Mouse (Mus musculus): ENCODE data around the gene Phf3. TPM values are rescaled to one million over a fixed set of nuclear protein-coding genes. Genes with fewer than 3 reads are reported as not detected.

Phf3 gene
- polyA plus RNA-seq, 2 experiments: 45.6 to 50.8 TPM

- H3K4me2 ChIP-seq (replicated peaks; ENCODE audit: low read depth, low read length, severe bottlenecking): peak overlapping the region; percentile 61
- peak overlapping the region; percentile 89 for H3K4me3 ChIP-seq (replicated peaks; ENCODE audit: low read length)
- H3K27ac ChIP-seq (replicated peaks; ENCODE audit: low read depth, low read length): peak overlapping the region; percentile 98
- H3K9me3 ChIP-seq (ENCODE audit: control insufficient read depth, low read length): no peaks in the 10 kb centered on the region
- no peak for DNase-seq (ENCODE audit: low spot score)
- H3K27me3 ChIP-seq (ENCODE audit: control insufficient read depth, insufficient read depth, low read length): no peaks in the 10 kb centered on the region
- no peak for ATAC-seq (ENCODE audit: low FRiP score, low read depth)
- no peak for TF ChIP-seq POLR2A (IDR thresholded peaks at IDR 0.05; ENCODE audit: borderline replicate concordance, extremely low read depth, insufficient read depth, insufficient read length)
- H3K36me3 ChIP-seq (ENCODE audit: control insufficient read depth, insufficient read depth, low read length): no peaks in the 10 kb centered on the region
- WGBS: 37% methylated on average over 15 of the region's 15 CpGs
- H3K9ac ChIP-seq (ENCODE audit: low read depth, low read length, severe bottlenecking): peak overlapping the region; percentile 98
- peaks cover 11% of the 10 kb centered on the region for H3K4me1 ChIP-seq (ENCODE audit: control insufficient read depth, insufficient read depth, low read length)
Measured at GRCm38 (mm10) chr1:30874261-30875131, 775 bp upstream of the Phf3 start.

- WGBS: under 1% methylated on average over 28 of the region's 79 CpGs
- DNase-seq (ENCODE audit: low spot score): peak; percentile 12
- ATAC-seq (ENCODE audit: low FRiP score, low read depth): peak; percentile 69
- H3K4me3 ChIP-seq (replicated peaks; ENCODE audit: low read length): peak overlapping the region; percentile 89
- peak overlapping the region; percentile 61 for H3K4me2 ChIP-seq (replicated peaks; ENCODE audit: low read depth, low read length, severe bottlenecking)
- H3K36me3 ChIP-seq (ENCODE audit: control insufficient read depth, insufficient read depth, low read length): no peaks in the 10 kb centered on the region
- H3K27me3 ChIP-seq (ENCODE audit: control insufficient read depth, insufficient read depth, low read length): no peaks in the 10 kb centered on the region
- H3K9ac ChIP-seq (ENCODE audit: low read depth, low read length, severe bottlenecking): peak overlapping the region; percentile 98
- no peak for TF ChIP-seq POLR2A (IDR thresholded peaks at IDR 0.05; ENCODE audit: borderline replicate concordance, extremely low read depth, insufficient read depth, insufficient read length)
- H3K27ac ChIP-seq (replicated peaks; ENCODE audit: low read depth, low read length): peak overlapping the region; percentile 98
- no peaks in the 10 kb centered on the region for H3K9me3 ChIP-seq (ENCODE audit: control insufficient read depth, low read length)
- H3K4me1 ChIP-seq (ENCODE audit: control insufficient read depth, insufficient read depth, low read length): peaks cover 11% of the 10 kb centered on the region
Measured at GRCm38 (mm10) chr1:30872836-30873540, 733 bp downstream of the Phf3 start.

GRCm38 (mm10) chr1:30867786-30868185 lies 5.9 kb downstream of the Phf3 start:
- ATAC-seq (ENCODE audit: low FRiP score, low read depth): no peak
- Histone ChIP-seq H3K36me3 (ENCODE audit: control insufficient read depth, insufficient read depth, low read length) (no peaks in the 10 kb centered on the region), H3K9me3 (ENCODE audit: control insufficient read depth, low read length) (no peaks in the 10 kb centered on the region), H3K4me2 (replicated peaks; ENCODE audit: low read depth, low read length, severe bottlenecking) (no peak overlapping the region), H3K27ac (replicated peaks; ENCODE audit: low read depth, low read length) (no peak overlapping the region), H3K9ac (ENCODE audit: low read depth, low read length, severe bottlenecking) (no peak overlapping the region), H3K4me3 (replicated peaks; ENCODE audit: low read length) (no peak overlapping the region), H3K4me1 (ENCODE audit: control insufficient read depth, insufficient read depth, low read length) (peaks cover 7% of the 10 kb centered on the region), H3K27me3 (ENCODE audit: control insufficient read depth, insufficient read depth, low read length) (no peaks in the 10 kb centered on the region)
- DNase-seq (ENCODE audit: low spot score): no peak
- no peak for TF ChIP-seq POLR2A (IDR thresholded peaks at IDR 0.05; ENCODE audit: borderline replicate concordance, extremely low read depth, insufficient read depth, insufficient read length)
- 93% methylated on average over 4 of the region's 4 CpGs for WGBS

GRCm38 (mm10) chr1:30852518-30852917 lies 21.2 kb downstream of the Phf3 start:
- ATAC-seq (ENCODE audit: low FRiP score, low read depth): no peak

GRCm38 (mm10) chr1:30851920-30852319 lies 21.8 kb downstream of the Phf3 start:
- 86% methylated on average over 3 of the region's 3 CpGs for WGBS
- Histone ChIP-seq H3K4me1 (ENCODE audit: control insufficient read depth, insufficient read depth, low read length) (no peaks in the 10 kb centered on the region), H3K9me3 (ENCODE audit: control insufficient read depth, low read length) (no peaks in the 10 kb centered on the region), H3K4me3 (replicated peaks; ENCODE audit: low read length) (no peak overlapping the region), H3K27me3 (ENCODE audit: control insufficient read depth, insufficient read depth, low read length) (no peaks in the 10 kb centered on the region), H3K36me3 (ENCODE audit: control insufficient read depth, insufficient read depth, low read length) (peaks cover 5% of the 10 kb centered on the region; the same call in 1 of the 2 replicates), H3K9ac (ENCODE audit: low read depth, low read length, severe bottlenecking) (no peak overlapping the region), H3K4me2 (replicated peaks; ENCODE audit: low read depth, low read length, severe bottlenecking) (no peak overlapping the region), H3K27ac (replicated peaks; ENCODE audit: low read depth, low read length) (no peak overlapping the region)
- no peak for DNase-seq (ENCODE audit: low spot score)
- TF ChIP-seq POLR2A (IDR thresholded peaks at IDR 0.05; ENCODE audit: borderline replicate concordance, extremely low read depth, insufficient read depth, insufficient read length): no peak
- no peak for ATAC-seq (ENCODE audit: low FRiP score, low read depth)

More at GRCm38 (mm10) chr1:30852518-30852917, 21.2 kb downstream of the Phf3 start:
- Histone ChIP-seq H3K4me2 (replicated peaks; ENCODE audit: low read depth, low read length, severe bottlenecking) (no peak overlapping the region), H3K36me3 (ENCODE audit: control insufficient read depth, insufficient read depth, low read length) (peaks cover 5% of the 10 kb centered on the region; the same call in 1 of the 2 replicates), H3K4me3 (replicated peaks; ENCODE audit: low read length) (no peak overlapping the region), H3K27ac (replicated peaks; ENCODE audit: low read depth, low read length) (no peak overlapping the region), H3K9ac (ENCODE audit: low read depth, low read length, severe bottlenecking) (no peak overlapping the region), H3K4me1 (ENCODE audit: control insufficient read depth, insufficient read depth, low read length) (no peaks in the 10 kb centered on the region), H3K27me3 (ENCODE audit: control insufficient read depth, insufficient read depth, low read length) (no peaks in the 10 kb centered on the region), H3K9me3 (ENCODE audit: control insufficient read depth, low read length) (no peaks in the 10 kb centered on the region)
- WGBS: 64% methylated on average over 3 of the region's 3 CpGs
- TF ChIP-seq POLR2A (IDR thresholded peaks at IDR 0.05; ENCODE audit: borderline replicate concordance, extremely low read depth, insufficient read depth, insufficient read length): no peak
- no peak for DNase-seq (ENCODE audit: low spot score)

All from limb, embryonic 14.5 days (tissue).